Mouse (Mus musculus) brain, embryonic 14.5 days (tissue): Measurements from ENCODE around the gene Hectd3. TPM values are rescaled to one million over a fixed set of nuclear protein-coding genes. Genes with fewer than 3 reads are reported as not detected.

Experiments used
- DNase-seq: peaks from one replicate; pipeline ENCODE4 v3.0.0-alpha.2; 2011; ENCODE audit warnings: low read depth
- CTCF ChIP-seq: fragments of 200-500 bp; IDR thresholded peaks from 2 replicates; pipeline ENCODE4 v1.5.1; 2012; ENCODE audit warnings: inconsistent platforms, mild to moderate bottlenecking, moderate library complexity, borderline replicate concordance; ENCODE audit not compliant: insufficient read depth, insufficient read length; ENCODE audit errors: extremely low read depth
- POLR2A ChIP-seq: fragments of 200-500 bp; IDR thresholded peaks from 2 replicates; pipeline ENCODE4 v1.6.1; 2012; ENCODE audit warnings: mild to moderate bottlenecking, inconsistent platforms, borderline replicate concordance; ENCODE audit not compliant: poor library complexity, insufficient read depth, insufficient read length, severe bottlenecking; ENCODE audit errors: extremely low read depth
- polyA plus RNA-seq: library from polyadenylated mRNA; depleted of rRNA; stranded (reverse); fragments of >200 nt; gene quantifications from 2 replicates; pipeline ENCODE4 v1.2.3, GENCODE M21; 2012

Gene Hectd3
- polyA plus RNA-seq, 1 experiment: 60.4 TPM

GRCm38 (mm10) chr4:116999513-117000154, 4.5 kb downstream of the Hectd3 start:
- TF ChIP-seq CTCF (no peak), POLR2A (no peak)
- DNase-seq: no peak

GRCm38 (mm10) chr4:117001957-117002356, 6.8 kb downstream of the Hectd3 start:
- no peak for TF ChIP-seq CTCF
- no peak for TF ChIP-seq POLR2A
- DNase-seq: no peak

DNA sequence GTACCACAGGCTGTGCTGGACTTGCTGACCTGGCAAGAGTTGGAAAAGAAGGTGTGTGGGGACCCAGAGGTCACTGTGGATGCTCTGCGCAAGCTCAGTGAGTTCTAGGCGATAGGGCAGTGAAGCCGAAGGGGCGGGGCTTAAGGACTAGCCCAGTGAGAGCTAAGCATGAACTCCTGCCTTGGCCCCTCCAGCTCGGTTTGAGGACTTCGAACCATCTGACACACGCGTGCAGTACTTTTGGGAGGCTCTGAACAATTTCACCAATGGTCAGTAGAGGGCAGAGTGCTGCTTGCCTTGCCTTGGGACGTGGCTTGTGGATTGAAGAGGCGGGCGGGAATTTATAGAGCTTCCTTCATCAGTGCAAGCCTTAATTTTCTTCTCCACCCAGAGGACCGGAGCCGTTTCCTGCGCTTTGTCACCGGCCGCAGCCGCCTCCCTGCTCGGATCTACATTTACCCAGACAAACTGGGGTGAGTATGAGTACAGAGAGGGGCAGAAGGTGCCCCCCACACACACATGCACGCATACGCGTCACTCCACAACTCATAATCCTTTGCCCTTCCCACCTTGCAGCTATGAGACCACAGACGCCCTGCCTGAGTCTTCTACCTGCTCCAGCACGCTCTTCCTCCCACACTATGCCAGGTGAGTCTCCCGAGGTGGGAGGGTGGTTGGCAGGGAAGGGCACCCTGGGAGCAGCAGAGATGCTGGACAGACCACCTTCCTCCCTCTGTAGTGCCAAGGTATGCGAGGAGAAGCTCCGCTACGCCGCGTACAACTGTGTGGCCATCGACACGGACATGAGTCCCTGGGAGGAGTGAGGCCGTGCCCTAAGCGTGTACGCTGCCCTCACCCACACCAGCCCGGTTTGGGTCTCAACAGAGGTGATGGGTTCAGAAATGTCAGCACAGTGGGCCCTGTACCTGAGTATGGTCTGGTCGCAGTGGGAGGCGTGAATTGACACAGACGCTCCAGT, 7.7 kb downstream of the Hectd3 start:
- TF ChIP-seq CTCF (peak; percentile 84), POLR2A (no peak)

GRCm38 (mm10) chr4:117004649-117005048, 9.5 kb downstream of the Hectd3 start:
- TF ChIP-seq POLR2A (no peak), CTCF (no peak)
- DNase-seq: no peak

More for the DNA sequence above, 7.7 kb downstream of the Hectd3 start:
- DNase-seq: peak; percentile 80

DNA sequence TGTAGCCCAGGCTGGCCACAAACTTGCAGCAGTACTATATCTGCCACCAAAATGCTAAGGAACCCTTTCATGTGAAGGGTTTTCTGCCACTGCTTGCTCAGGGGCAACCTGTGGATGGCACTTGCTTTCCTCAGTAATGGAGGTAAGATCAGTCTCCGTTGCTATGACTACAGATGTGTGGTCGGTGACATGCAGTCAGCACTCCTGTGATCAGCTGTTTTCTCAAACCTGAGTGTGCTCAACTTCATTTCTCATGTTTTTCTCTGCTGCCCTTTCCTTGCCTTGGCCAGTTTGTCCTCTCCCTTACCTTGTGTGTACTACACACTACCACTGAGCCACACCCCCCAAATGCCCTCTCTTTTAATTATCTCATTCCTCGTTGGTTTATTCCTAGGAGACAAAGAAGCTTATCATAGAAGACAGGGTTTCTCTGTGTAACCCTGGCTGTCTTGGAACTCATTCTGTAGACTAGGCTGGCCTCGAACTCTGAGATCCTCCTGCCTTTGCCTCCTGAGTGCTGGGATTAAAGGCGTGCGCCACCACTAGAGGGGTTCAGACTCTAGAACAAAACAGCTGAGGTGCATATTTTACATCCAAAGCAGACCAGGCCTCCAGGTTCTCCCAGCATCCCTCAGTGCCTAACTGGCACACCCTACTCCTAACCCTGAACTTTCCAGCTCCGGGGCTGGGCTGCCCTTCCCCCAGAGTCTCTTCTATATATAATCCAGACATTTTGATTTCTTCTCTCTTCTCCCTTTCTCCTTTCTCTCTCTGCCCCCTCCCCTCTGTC, 10.7 kb downstream of the Hectd3 start:
- DNase-seq: no peak
- TF ChIP-seq CTCF (no peak), POLR2A (no peak)

DNA sequence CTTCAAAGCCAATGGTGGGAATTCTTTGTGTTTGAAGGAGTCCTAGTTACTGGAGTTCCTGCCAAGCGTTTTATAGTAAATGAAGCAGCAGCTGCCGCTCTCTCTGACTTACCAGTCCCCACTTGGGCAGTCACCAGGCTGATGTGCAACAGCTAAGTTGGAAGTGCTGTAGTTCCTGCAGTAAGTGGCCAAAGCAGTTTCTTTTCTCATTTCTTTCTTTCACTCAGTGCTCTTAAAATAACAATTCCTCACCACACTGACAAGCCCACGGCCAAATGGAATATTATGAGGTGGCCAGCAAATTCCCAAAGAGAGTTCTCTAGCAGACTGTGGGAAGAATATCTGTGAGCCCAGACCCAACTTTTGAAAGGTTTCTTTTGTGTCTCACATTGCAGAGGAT, 11.9 kb downstream of the Hectd3 start:
- DNase-seq: no peak
- TF ChIP-seq POLR2A: no peak
- no peak for TF ChIP-seq CTCF

DNA sequence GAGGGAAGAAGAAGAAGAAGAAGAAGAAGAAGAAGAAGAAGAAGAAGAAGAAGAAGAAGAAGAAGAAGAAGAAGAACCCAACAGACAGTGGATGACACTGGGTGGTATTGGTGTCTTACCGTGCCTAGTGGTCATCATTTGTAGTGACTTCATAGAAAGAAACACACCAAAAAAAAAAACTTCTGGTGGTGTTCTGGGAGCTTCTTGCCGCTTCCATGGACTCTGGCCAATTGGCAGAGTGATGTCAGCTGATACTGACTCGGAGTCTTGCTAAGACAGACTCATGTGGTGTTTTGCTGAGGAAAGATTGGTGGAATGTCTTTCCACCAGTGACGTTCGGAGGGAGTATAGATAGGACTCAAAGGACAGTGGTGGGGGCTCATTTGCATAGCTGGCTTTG, 15.1 kb downstream of the Hectd3 start:
- no peak for DNase-seq
- no peak for TF ChIP-seq CTCF
- no peak for TF ChIP-seq POLR2A

GRCm38 (mm10) chr4:117013596-117013995, 18.5 kb downstream of the Hectd3 start:
- no peak for TF ChIP-seq CTCF
- no peak for TF ChIP-seq POLR2A
- DNase-seq: no peak

- TF ChIP-seq CTCF (no peak), POLR2A (no peak)
- DNase-seq: no peak
Observed at GRCm38 (mm10) chr4:117014901-117015415, 19.8 kb downstream of the Hectd3 start.

DNA sequence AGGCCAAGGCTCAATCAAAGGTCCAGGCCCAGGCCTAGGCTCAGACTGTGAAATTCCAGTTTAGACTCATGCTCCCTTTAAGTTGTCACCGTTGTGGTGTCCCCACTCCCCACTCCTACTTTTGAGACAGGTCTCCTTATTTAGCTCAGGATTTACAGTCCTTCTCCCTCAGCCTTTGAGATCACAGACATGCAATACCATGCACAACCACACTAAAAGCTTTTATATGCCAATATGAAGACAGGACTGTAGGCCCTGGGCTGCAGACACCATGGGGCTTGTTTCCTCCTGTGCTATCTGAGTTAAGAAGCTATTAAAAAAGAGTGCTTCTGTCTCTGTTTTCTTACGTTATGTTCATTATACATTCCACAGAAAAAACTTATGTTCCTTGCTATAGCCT, 22.6 kb downstream of the Hectd3 start:
- no peak for DNase-seq
- no peak for TF ChIP-seq CTCF
- no peak for TF ChIP-seq POLR2A

GRCm38 (mm10) chr4:117018327-117018726, 23.2 kb downstream of the Hectd3 start:
- TF ChIP-seq POLR2A: no peak
- no peak for TF ChIP-seq CTCF
- DNase-seq: no peak
